Mouse (Mus musculus): ENCODE data around the gene Slc22a27.
"Not testable (repeated sequence)": the region's sequence is repeated elsewhere in the genome, so short reads cannot be mapped to it uniquely, and the experiment has no call there.

Slc22a27 gene

GRCm38 (mm10) chr19:7965927-7966326, at the start of gene Slc22a27:
Gene Slc22a27 (minus strand): TSS chr19:7966027.
- not testable (repeated sequence) for DNase-seq

- not testable (repeated sequence) for DNase-seq
Observed at GRCm38 (mm10) chr19:8011596-8011995, 45.8 kb upstream of the Slc22a27 start.

DNA sequence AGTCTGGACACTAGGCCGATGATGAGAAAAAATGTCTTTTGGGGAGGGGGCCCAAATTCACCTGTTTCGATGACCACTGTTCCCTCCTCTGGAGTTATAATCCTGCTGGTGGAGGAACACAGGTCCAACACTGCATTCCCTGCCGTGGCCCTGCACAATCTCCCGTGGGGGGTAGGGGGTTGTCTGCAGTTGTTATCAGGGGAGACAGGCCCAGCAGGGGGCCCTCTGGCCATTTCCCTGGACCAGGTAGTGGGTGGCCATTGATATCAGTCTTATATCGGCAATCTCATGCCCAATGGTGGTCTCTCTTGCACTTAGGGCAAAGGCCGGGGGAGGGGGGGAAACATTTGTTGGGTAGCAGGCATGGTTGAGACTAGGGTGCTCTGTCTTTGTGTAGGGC, 43.3 kb upstream of the Slc22a27 start:
- not testable (repeated sequence) for DNase-seq

- DNase-seq = no peak
Observed at GRCm38 (mm10) chr19:7968703-7969102, 2.9 kb upstream of the Slc22a27 start.

DNA sequence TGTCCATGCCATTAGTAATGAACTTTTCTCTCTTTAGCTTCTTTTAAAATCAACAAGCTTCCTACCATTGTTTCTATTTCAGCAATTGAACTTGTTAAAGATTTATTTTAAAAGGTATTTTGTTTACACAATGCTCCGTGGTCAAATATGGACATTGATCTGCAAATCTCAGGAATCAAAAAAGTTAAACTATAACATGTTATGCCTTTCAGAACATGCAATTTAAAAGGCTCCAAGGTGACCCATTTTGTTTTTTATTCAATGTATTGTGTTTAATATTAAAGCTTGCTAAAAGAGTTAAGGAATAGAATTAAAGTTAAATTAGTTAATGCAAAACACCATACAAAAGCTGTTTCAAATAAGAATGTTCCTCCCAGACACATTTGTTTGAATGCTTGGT, 723 bp upstream of the Slc22a27 start:
- DNase-seq = not testable (repeated sequence)

DNA sequence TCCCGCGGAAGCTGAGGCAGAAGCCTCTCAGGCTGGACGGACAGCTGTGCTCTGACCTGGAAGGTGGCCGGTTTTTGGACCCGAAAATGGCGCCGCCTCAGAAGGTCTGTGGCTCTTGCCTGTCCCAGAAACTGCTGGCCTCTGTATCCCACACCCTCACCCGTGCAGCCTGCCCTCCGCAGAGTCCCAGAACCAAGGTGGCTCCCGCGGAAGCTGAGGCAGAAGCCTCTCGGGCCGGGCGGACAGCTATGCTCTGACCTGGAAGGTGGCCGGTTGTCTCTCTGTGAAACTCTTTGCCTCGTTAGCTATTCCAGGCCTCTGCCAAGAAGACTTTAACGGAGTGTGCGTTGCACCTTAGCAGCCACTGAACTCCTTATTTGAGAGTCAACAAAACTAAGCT, 26.4 kb downstream of the Slc22a27 start:
- not testable (repeated sequence) for DNase-seq

- no peak for DNase-seq
Observed at GRCm38 (mm10) chr19:7876626-7877025, 89.2 kb downstream of the Slc22a27 start.

DNA sequence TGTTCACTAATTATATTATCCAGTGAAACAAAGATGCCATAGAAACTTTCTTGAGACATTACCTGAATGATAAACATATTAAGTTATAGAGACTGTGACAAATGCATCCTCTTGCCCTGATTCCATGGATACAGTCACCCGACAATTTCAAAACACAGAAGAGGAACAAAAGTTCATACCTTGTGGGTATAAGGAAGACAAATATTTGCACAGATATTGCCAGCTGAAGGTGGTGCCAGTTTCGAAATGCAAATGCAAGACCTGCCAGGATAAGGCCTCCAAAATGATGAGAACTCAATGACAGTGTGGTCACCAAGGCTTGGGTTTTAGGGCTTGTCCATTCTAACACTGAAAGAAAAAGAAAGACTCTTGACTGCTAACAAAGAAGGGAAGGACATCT, 136.0 kb downstream of the Slc22a27 start:
- no peak for DNase-seq
